Mouse (Mus musculus) CD8-positive naive resting alpha-beta T cell, adult 2 months (primary cell): ENCODE results near the gene Gpr18.

ENCODE experiments used
- DNase-seq, 2 experiments: peaks; one replicate each; pipeline ENCODE4 v3.0.0; 2022; ENCODE audit warnings: low read depth in 2 of 2, low spot score in 2 of 2

Gpr18 gene

DNA sequence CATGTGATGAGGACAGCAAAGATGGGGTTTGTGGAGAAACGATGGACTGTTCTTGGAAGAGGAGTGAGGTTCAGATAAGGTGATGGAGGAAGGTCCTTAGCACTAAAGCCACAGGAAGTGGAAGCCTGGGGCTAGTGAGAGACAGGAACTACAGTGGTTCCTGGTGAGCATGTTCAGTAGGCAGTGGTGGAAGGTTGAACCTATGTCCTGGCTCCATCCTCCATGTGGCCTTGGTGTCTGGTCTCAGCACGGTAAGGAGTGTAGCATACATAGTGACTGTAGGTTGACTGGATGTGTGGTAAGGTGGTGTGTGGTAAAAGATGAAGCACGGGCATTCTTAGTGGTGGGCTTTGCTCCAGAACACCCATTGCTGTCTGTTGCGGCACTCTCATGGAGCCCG lies 34.3 kb upstream of the Gpr18 start:
- DNase-seq = no peak

DNA sequence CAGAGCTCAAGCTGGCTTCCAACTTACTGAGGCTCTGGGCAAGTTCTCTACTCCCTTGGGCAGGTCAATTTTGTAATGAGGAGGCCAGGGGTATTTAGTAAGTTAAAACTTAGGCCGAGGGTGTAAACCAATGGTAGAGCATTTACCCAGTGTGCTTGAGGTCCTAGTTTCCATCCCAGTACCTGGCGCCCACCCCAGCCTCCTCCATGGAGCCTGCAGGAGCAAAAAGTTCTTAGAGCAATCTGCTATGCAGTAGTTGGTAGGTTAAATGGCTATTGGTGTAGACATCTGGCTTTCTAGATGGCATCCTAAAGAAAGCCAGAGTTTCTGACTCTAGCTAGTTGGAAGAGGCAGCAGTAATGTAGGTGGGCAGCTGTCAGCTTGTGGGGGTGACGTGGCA lies 33.9 kb upstream of the Gpr18 start:
- no peak for DNase-seq

DNA sequence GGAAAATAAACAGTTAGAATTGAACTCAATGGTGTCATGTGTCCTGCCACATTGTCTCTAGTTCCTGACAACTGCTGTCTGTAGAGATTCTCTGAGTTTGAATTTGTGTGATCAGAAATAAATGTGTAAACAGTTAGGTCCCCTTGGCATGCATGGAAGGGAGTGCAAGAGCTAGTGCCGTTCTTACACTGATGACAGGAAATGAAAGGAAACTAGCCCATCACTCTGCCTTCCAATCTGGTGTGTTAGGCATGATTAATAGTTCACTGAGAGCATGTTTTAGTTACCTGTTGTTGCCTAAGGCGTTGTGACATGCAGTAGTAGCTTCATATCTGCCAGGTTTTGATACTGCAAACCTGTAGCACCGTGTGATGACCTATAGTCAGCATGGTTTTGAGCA lies 32.4 kb upstream of the Gpr18 start:
- DNase-seq = no peak

DNA sequence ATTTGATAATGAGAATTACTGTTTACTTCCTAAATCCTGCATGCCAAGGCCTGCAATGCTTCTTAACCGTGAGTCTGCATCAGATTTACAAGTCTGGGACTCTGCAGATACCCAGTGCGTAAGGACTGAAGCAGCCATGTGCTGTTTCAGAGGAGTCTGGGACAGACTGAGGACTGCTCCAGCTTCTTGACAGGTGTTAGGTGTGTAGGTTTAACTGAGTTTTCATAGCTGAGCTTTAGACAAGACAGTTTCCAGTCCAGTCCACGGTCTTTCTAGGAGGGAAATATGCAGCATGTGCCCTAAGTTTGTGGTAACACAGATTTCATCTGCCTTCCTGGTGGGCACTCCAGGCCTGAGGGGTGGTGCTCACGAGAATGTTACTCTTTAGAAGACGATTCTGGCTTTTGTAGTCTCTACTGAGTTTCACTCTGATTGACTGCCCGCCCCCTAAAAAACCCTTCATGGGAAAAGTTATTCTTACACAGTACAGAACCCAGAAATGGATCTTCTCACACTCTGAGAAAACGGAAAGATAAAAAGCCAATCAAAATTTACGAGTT lies 31.7 kb upstream of the Gpr18 start:
- DNase-seq = no peak

DNA sequence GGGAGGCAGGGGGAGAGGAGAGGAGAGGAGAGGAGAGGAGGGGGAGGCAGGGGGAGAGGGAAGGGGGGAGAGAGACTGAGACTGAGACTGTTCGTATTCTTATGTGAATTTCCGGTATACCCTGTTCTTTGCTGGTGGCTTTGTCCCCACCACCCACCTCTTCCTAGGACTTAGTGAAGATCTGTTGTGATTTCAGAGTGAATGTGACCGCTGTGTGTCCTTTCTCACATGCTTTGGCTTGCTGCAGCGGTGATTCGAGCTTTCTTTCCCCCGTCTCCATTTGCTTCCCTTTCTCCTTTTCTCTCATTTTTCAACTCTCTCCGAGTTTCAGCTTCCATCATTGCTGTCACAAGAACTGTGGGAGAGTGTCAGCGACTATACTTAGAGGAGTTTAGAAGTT lies 31.1 kb upstream of the Gpr18 start:
- DNase-seq = no peak

DNA sequence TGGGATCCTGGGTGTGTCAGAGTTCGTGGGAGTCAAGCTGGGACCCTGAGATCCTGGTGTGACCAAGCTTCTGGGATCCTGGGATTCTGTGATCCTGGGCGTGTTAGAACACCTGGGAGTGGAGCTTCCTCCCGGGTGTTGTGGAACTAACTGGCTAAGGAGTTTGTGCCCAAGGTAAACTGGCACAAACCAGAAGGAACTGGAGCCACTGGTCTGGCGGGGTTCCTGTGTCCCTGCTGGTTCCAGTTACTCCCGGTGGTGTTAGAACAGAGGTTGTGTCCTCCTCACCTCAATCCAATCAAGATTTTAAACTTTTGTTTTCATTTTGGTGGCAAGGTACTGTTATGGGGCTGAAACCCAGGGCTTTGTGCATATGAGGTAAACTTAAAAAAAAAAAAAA lies 30.6 kb upstream of the Gpr18 start:
- no peak for DNase-seq

DNA sequence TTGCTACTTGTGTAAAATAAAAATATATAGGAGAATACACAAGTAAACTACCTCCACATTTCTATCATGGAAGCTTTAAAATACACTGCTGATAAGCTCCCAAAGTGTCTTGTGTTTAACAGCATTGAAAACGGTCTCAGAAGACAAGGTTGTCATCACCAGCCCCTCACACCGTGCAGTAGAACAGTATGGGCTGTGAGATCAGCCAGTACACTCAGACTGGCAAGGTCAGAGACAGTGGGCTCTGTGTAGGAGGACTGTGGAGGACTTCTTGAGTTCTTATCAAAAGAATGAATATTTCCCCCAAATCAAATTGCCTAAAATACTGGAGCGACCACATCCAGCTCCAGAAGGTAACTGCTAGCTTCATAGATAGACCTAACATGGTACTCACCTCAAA lies 24.0 kb upstream of the Gpr18 start:
- no peak for DNase-seq

DNA sequence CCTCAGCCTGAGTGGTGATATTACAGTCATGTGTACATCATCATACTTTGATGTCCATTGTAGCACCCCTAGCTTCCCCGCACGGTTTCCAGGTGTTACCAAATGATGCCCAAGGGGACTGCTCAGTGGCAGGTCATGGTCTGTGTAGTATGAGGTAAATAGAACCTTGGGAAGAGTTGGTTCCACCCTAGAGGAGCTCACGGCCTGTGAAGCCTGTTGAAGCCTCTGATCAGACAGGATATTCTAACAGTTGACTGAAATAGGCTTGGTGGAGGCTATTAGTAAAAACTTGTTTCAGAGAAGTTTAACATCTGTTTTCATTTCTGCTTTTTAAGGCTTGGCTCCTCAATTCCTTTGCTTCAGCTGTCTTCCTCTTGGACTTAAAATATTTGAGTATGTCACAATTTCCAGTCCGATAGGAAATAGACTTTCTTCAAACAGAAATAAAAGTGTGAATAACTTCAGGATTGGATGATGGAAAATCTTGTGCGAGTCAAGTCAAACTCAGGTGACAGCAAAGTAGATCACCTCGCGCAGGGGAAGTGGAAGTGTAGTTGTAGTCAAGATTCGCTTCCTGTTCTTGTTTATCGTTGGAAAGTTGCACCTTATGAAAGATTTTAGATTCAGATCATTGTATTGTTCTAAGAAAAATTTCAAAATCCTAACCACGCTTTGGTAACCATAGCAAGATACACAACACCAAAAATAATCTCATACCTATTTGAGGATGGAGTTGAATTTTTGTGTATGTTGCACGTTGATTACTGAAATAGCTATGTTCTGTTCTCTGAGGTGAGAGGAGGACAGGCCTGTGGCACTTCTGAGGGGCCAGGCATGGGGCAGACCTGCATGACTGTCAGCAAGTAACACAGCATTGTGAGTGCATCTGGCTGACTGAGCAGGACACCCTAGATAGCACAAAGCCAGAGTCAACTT lies 22.9 kb upstream of the Gpr18 start:
- DNase-seq = peak; percentile 52

DNA sequence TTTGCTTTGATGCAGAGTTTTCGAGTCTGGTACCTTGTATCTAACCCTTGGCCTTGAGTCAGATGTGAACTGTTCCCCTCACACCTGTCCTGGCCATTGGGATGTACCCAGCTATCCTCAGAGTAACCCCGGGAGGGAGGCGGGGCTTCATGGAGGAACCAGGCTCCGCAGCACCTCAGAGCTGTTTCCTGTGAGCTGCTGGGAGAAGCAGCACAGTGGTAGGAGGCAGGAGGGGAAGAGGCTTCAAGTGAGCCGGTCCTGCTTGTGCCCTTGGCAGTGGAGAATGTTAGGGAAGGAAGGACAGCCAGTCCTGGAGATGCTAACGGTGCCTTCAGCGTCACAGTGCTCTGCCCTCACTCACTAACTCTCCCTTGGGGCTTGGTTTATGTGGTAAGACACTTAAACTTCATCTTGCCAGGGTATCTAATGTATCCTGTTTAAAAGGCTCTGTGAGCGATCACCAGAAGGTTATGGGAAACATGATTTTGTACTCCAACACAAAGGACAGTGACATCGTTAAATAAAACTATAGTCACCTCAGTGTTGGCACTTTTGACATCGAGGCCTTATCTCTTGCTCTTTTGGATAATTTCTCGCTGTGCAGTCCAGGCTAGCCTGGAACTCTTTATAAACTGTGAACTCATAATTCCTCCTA lies 22.1 kb upstream of the Gpr18 start:
- DNase-seq = no peak

DNA sequence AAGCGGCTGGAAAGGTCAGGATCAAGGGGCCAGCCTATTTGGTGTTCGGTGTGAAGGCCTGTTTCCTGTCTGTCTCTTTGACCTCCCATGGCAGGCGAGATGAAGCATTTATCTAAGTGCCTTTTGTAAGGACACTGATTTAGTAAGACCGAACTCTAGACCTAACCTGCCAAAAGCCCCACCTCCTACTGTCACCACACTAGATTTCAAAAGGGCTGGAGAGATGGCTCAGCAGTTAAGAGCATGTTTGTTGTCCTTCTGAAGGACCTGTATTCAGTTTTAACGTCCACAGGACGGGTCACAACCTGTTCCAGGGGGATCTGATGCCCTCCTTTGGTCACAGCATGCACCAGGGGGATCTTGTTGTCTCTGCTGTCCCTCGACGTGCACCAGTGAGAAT lies 21.3 kb upstream of the Gpr18 start:
- no peak for DNase-seq

DNA sequence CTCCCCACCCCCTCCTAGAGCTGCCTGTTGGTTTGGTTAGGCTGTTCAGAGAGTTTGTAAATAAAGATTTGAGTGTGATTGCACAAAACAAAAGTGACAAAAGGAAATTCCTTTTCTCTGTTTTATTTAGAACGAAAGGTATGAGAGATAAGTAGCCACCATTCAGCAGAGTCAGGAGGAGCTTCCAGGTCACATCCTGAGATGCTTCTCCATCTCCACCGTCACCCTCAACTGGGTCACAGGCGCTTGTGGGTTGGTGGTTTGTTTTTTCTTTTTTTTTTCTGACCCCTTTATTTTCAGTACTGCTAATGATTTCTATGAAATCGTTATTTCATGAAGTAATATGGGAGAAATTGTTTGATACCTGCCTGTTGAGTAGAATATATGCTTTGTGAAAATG lies 20.8 kb upstream of the Gpr18 start:
- no peak for DNase-seq

DNA sequence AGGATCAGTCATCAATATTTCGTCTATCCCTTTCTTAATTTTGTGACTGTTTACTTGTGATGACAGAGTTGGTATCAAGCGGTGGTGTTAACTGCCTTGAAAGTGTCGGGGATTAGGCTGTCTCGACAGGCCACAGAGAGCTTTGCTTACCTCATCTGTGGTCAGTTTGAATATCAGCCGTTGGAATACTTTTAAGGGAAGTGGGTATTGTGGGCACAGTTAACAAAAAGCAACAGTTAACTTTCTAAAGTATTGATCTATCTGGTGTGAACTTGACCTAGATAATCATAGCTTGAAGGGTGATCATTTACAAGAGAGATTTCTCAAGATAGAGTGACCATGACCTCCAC lies 19.0 kb upstream of the Gpr18 start:
- DNase-seq = no peak

DNA sequence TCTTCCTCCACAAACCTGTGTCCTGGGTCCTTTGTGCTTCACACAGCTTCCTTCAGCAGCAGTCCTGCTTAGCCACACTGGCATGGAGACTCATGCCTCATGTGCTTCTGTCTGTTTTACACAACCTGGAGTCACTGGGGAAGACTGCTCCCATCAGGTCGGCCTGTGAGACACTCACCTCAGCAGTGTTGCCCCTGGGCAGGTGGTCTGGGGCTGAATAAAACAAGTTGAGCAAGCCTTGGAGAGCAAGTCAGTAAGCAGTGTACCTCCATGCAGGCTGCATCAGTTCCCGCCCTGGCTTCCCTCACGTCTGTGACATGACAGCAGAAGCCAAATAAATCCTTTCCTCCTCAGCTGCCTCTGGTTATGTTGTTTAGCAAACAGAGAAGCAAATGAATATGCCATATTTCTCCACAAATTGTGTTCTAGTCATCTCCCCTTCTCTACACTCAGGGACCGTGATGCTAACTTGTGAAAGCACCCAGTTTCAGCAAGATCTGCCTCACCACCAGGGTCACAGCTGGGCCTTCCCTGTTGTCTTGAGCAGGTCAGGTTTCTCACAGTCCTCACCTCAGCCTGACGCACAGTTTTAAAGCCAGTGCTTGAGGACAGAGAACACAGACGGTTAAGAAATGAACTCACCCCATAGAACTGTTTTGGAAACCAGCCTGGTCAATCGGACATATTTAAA lies 18.5 kb upstream of the Gpr18 start:
- no peak for DNase-seq

DNA sequence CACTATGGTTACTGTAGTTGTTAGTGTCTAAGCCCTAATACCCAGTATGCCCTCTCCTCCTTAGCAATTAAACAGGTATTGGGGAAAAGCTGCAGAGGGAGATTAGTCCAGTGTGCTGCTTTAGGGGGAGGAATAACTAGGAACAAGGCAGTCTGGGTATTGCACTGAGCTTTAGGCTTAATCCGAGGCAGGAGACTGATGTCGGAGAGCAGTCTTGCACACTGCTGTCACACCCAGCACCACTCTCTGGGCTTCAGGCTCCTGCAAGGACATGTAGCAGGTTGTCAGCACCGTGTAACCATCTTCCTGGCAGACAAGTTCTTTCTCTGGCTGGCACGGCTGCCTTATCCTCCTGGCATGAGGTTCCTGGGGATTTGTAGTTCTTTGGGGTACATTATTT lies 16.6 kb upstream of the Gpr18 start:
- no peak for DNase-seq

DNA sequence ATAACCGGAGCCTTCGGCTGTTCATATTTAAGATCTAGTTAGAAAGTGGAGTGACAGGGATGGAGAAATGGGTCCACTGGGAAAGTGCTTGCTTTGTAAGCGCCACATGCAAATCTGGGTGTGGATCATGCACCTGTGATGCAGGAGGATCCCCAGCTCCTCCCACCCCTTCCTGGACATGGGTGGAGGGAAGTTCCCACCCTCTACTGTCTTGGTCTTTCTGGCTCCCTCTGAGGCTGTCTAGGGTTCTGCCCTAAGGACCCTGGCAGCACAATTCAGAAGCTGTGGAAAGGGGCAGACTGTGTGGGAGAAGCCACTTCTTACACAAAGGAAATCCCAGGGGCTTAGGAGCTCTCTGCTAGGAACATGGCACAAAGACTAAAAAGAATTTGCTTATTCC lies 16.0 kb upstream of the Gpr18 start:
- DNase-seq = no peak

DNA sequence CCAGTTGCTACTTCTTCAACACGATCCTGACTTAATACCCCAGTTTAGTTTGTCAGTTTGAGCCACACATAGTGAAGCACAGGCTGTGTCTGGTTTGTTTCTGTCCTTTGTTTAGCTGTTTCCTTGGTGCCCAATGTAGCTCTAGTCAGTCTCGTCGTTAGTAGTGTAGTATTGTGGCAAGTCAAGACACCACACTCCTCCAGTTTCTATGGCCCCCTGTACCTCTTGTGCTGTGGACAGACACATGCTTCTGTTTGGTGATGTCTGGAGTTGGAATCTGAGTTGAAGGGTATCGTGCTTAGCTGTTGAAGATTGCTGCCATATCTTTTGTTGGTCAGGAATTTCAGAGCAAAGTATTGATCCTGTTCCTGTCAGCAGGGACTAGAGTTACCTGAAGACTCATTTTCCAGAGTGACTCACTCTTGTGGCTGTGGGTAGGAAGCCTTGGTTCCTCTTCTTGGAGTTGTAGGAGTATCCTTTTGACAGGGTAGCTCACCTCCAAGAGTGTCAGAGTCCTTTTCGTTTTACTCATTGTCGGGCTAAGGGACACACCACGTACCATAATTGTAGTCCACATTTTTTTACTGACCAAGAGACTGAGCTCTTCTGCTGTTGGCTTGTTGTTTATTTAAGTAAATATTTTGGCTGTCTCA lies 15.3 kb upstream of the Gpr18 start:
- DNase-seq = peak in 1 of 2 experiments; percentile 49

DNA sequence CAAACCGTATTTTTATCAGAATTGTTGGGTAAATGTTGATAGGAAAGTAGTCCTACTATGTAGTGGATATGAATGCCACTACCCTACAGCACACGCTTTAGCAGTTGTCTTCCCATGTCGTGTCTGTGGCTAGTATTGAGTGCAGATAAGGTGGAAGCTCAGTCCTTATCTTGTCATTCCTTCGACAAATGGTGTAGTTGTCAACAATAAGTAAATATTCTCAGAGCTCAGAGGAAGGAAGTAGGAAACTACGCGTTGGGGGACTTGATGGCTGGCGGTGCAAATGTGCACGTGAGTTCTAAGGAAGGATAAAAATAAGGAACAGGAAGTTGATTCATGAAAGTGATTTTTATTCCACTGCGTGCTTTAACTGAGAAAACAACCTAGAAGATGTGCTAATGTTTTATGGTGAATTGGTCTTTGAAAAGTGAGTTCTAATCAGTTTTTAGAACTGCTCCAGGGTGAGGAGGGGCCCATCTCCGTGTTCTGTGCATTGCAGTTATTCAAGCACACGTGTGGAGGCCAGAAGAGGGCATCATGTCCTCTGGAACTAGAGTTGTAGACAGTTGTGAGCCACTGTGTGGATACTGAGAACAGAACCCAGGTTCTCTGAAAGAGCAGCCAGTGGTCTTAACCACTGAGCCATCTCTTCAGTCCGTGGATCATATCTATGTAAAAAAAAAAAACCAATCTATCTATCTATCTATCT lies 13.8 kb upstream of the Gpr18 start:
- DNase-seq = peak; percentile 50 to 62

DNA sequence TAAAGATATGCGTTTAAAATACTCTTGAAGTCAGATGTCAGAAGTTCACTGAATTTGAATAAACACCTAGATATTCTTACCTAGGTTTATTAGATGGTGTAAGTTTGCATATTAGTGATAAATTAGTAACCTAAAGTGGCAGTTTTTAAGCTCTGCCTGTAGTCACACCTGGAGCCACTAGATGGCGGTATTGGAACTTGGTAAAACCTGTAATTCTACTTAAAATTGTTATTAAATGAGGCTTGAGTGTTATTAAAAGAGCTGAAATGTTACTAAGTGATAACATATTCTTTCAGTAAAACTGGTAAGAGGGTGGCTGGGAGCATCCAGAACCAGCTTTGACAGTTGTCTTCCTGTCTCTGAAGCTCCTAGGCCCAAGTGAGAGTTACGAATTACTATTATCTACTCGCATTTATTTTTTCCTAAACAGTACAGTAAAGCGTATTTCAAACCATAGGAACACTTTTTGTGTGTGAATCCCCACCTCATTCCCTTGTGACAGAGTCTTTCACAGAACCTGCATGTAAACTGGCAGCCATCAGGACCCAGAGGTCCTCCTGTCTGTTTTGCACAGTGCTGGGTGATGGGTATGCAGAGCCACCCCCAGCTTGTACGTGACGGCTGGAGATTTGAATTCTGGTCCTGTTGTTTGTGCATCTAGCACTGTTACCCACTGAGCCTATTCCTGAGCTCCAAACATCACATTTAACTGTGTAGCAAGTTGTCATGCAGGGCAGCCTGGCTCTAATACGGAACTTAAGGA lies 13.0 kb upstream of the Gpr18 start:
- DNase-seq = peak; percentile 51 to 76

DNA sequence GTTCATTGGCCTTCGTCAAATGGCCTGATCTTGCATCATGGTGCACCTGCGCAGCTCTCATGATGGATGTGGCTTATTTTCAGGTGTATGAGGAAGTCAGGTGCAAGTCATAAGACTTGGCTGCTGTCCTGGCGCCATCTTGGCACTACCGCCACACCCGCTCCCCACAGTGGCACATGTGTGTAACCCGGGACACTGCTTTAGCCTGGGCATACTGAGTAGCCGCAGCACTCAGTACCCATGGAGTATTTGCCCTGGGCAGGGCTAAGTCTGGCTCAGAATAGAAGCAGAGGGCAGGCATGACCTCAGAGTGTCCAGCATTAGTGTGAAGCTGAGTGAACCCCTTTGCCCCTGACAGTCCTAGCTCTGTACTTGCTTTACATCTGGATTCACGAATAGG lies 11.9 kb upstream of the Gpr18 start:
- no peak for DNase-seq

DNA sequence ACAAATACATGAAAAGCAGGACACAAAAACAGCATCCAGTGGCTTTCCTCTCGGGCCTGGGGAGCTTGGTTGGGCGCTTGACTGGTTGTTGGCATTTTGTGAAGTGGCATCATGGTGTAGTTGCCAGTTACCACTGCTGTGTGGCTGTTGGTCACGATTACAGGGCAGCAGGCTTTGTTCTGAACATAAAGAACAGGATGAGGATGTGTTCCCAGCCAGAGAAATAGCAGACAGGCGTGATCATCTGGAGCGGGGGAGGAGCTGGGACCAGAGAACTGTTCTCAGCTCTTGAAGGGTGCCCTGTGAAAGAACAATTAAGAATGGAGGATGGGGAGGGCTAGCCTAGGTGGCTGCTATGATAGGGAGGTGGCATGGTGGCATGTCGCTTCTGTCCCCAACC lies 11.3 kb upstream of the Gpr18 start:
- no peak for DNase-seq
